Mouse (Mus musculus) Patski (cell line): ENCODE results near the gene Hsf2. TPM values are rescaled to one million over a fixed set of nuclear protein-coding genes. Genes with fewer than 3 reads are reported as not detected.

ENCODE experiments used
- ATAC-seq: fragments of 100-300 bp; one replicate; pipeline ENCODE4 v1.8.0; 2021
- CTCF ChIA-PET: fragments of 350-600 bp; sonication (Branson Sonifier 250); formaldehyde crosslinking; loops from one replicate; lab custom pipeline; 2022; ENCODE audit warnings: inconsistent platforms; lab: Charles Lee
- POLR2A ChIA-PET: fragments of 350-600 bp; sonication (Branson Sonifier 250); formaldehyde crosslinking; loops from one replicate; lab custom pipeline; 2022; ENCODE audit warnings: antibody characterized with exemption, inconsistent platforms; lab: Charles Lee
- DNase-seq: peaks from one replicate; pipeline ENCODE4 v3.0.0-alpha.2; 2011; ENCODE audit warnings: low read depth, low spot score
- H3K27me3 ChIP-seq: fragments of 371-371 bp; one replicate; pipeline ENCODE4 v1.5.1; 2021
- CTCF ChIP-seq: fragments of 100-300 bp; IDR thresholded peaks from one replicate; pipeline ENCODE4 v1.5.1; 2021
- in situ Hi-C: fragments of 300-500 bp; cut with MboI; formaldehyde crosslinking; loops from 3 replicates; pipeline ENCODE4 v1.11.1; 2018; ENCODE audit warnings: low pct_unique_long_range_greater_than_20kb, mixed read lengths
- polyA plus RNA-seq: library from polyadenylated mRNA; unstranded; gene quantifications from one replicate; pipeline ENCODE4 v1.2.3, GENCODE M21; 2021

Hsf2 gene
- polyA plus RNA-seq, 1 experiment from 2014 or later: 24.6 TPM

DNA sequence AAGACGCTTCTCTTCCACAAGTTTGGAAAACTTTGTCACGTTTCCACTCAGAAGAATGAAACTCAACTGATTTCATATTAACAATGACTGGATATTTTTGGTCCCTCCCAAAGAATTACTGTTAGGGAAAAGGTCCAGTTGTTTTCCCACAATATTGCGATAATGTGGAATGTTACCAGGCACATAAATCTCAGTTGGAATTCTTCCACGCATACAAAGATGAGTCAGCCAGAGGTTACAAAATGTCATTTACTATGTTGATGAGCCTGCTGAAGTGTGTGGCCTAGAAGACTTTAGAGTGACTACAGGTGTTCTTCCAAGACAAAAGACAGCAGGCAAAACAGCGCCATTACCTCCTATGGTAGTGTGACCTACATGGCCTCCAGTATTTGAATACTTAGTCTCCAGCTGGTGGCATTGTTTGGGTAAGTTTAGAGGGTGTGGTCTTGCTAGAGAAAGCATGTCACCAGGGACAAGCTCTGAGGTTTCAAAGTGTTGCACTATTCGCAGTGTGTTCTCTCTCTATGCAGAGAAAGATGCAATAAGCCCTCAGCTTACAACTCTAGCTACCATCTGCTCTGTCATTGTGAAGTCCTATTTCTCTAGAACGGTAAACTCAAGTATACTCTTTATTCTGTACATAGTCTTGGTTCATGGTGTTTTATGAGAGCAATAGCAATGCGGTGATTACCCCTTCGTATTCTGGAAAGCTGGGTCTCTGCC lies 8.9 kb upstream of the Hsf2 start:
- DNase-seq (no peak), ATAC-seq (peak; percentile 47)

DNA sequence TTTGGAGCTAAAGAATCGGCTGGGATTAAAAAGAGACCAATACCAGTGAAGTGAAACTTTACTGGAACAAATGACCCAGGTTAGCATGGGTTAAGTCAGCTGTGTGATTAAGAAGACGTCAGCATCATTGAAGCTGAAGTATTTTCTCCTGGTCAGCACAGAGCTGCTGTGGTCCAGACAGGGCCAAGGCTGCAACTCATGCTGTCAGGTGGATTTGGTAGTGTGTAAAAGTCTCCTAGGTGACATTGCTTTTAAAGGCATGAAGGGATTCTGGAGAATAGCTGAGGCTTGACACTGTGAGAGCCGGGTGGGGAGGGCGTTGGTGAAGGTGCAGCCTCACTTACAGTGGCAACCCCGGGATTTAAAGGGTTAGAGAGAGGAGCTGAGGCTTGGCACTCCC lies 4.5 kb upstream of the Hsf2 start:
- in situ Hi-C loops: no loop called here
- no peak for TF ChIP-seq CTCF
- POLR2A ChIA-PET: no interaction called here
- H3K27me3 ChIP-seq: no peaks in the 10 kb centered on the region
- DNase-seq (no peak), ATAC-seq (no peak)
- CTCF ChIA-PET: no interaction called here

More for the DNA sequence above, 8.9 kb upstream of the Hsf2 start:
- no peak for TF ChIP-seq CTCF
- ChIA-PET CTCF (interaction anchor here (1.3 to 1.6 kb wide), 3 partner anchors 17 to 94 kb away, joined by 3 read pairs; no protein-coding TSS in a partner anchor), POLR2A (interaction anchor here (0.9 kb wide), 1 partner anchor 9 kb away, joined by 3 read pairs; no protein-coding TSS in a partner anchor)
- H3K27me3 ChIP-seq: no peaks in the 10 kb centered on the region
- in situ Hi-C loops: no loop called here

DNA sequence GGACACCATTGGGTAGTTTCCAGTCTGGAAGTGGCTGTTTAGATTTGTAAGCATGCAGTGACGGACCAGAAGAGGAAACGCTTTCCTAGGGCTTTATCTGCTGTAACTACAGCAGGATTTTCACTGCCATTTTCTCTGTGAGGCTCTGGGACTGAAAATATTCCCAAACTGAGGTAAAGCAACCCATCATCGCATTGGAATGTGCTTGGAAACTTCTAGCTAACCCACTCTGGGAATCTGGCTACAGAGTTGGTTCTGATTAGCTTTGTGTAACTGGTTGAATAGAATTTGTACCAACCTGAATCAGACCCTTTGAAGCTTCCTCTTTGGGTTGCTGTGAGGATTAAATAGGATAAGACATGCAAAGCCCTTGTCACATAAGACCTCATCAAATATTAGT lies 1.4 kb upstream of the Hsf2 start:
- ATAC-seq: no peak
- POLR2A ChIA-PET: interaction anchor here (0.7 kb wide), 1 partner anchor 9 kb away, joined by 3 read pairs; no protein-coding TSS in a partner anchor
- no peak for TF ChIP-seq CTCF

DNA sequence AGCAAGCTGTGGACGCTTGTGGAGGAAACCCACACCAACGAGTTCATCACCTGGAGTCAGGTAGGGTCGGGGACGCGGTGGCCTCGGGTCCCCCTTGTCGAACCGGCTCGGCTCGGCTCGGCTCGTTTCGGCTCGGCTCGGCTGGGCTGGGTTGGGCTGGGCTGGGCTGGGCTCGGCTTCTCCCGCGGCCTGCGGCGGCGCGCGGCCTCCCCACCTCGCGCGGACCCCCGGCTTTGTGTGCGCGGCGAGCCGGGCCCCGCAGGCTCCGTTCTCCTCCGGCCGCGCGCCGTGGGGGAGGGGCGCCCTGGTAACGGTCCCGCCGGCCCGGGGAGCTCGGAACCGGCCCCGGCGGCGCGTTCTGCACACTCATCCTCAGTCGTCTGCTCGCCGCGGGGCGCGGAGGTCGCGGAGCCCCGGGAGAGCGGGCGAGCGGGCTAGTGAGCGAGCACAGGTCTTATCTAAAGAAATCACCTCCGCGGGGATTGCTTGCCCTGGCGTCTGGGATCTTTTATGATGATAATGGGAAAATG lies 422 bp downstream of the Hsf2 start:
- POLR2A ChIA-PET: interaction anchor here (0.7 to 1.7 kb wide), 2 partner anchors 24 to 45 kb away, joined by 3 to 9 read pairs; partner anchors contain the start of gene Serinc1
- DNase-seq (no peak), ATAC-seq (peak; percentile 68)
- in situ Hi-C loops: no loop called here
- CTCF ChIA-PET: interaction anchor here (4.1 kb wide), 1 partner anchor 16 kb away, joined by 13 read pairs; no protein-coding TSS in a partner anchor
- no peaks in the 10 kb centered on the region for H3K27me3 ChIP-seq
- TF ChIP-seq CTCF: no peak

More for the DNA sequence above, 1.4 kb upstream of the Hsf2 start:
- no peaks in the 10 kb centered on the region for H3K27me3 ChIP-seq
- CTCF ChIA-PET: interaction anchor here (1.2 to 1.5 kb wide), 3 partner anchors 10 to 41 kb away, joined by 3 to 4 read pairs (median 4); no protein-coding TSS in a partner anchor
- DNase-seq: no peak
- in situ Hi-C loops: no loop called here

DNA sequence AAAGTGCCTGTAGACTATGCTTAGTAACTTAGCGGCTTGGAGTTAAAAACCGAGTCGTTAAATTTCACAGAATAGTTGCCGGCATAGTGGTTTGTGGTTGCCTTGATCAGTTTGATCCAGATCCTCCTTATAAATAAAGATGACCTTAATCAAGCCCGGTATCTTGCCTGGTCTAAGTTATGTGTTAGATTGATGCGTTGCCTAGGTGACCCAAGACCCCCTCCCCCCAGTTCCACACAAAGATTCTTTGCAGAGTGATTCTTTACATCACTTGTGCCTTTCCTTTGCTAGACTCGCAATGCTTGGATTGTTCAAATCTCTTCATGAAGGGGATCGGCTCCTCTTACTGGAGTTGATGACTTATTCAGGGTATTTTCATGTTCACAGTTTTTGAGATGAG lies 1.0 kb downstream of the Hsf2 start:
- DNase-seq (no peak), ATAC-seq (no peak)
- TF ChIP-seq CTCF: no peak
- ChIA-PET CTCF (interaction anchor here (2.5 to 4.1 kb wide), 2 partner anchors 15 to 21 kb away, joined by 8 to 13 read pairs; no protein-coding TSS in a partner anchor), POLR2A (interaction anchor here (0.6 kb wide), 1 partner anchor 769 kb away, joined by 4 read pairs; no protein-coding TSS in a partner anchor)
- in situ Hi-C loops: no loop called here
- H3K27me3 ChIP-seq: no peaks in the 10 kb centered on the region

DNA sequence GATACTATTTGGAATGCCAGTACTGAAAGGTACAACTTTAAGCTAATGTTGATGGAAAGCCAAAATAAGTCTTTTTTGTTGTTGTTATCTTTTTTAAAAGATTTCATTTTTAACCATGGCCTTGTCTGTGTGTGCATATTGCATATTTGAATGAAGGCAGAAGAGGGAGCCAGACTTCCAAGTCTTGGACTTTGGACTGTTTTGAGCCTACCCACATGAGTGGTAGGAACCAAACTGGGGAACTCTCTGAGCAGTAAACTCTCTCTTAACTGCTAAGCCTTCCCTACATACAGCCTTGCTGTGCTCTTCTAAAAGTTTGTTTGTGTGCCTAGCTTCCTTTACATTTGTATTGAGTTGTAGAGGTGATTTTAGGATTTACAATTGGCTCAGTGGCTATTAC lies 2.4 kb downstream of the Hsf2 start:
- DNase-seq: no peak
- no peak for TF ChIP-seq CTCF
- ChIA-PET POLR2A (no interaction called here), CTCF (interaction anchor here (1.1 to 4.1 kb wide), 5 partner anchors 14 to 43 kb away, joined by 3 to 13 read pairs (median 7); no protein-coding TSS in a partner anchor)
- ATAC-seq: no peak
- in situ Hi-C loops: no loop called here
- H3K27me3 ChIP-seq: no peaks in the 10 kb centered on the region

DNA sequence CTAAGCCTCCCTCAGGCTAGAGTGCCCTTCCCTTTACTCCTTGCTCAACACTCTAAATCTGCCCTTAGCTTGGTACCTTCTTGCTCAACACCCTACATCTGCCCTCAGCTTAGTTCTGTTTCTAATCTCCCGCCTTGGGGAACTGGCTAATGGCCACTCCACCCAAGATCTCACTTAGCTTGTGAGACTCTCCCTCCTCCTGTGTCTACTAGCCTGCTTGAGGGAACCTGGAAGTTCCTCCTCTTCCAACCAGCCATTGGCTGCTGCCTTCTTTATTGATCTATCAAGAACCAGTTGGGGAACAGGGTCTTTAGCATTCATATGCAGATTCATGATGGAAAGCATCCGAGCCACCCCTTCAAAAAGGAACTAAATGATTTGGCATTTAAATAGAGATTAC lies 5.9 kb downstream of the Hsf2 start:
- POLR2A ChIA-PET: no interaction called here
- CTCF ChIA-PET: no interaction called here
- no peak for DNase-seq
- no peak for TF ChIP-seq CTCF
- no peak for ATAC-seq
- in situ Hi-C loops: loop anchor here (5.0 kb wide), 1 partner anchor 35 kb away; no protein-coding TSS in a partner anchor
- H3K27me3 ChIP-seq: no peaks in the 10 kb centered on the region

DNA sequence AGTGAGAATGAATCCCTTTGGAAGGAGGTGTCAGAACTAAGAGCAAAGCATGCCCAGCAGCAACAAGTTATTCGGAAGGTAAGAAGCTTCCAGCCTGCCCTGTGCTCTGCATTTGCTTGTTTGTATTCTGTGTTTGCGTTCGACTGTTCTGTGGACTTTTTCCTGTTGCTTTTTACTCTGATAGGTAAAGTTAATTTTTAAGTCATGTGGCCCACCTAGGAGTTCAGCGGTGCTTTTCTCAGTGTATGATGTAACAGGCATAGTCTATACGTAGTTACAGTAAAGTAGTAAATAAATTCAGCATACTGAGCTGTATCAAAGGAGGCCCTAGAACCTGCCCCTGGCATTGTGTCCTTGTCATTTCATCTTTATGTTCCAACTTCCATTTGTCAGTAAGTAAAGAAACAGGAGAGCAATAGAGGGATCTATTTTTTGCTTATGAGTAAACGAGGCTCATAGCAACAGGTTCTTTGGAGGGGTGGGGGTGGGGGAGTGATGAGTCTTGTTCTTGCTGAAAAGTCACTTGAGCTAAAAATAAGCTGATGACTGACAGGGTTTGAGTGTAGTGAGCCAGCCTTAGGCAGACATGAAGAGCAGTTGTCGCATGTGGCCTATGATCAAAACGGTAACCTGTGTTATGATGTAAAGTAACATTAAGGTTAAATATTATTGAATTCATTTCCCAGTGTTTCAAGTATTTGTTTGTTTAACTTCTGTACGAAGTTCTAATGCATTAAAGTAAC lies 13.4 kb downstream of the Hsf2 start:
- POLR2A ChIA-PET: interaction anchor here (0.8 kb wide), 1 partner anchor 15 kb away, joined by 4 read pairs; no protein-coding TSS in a partner anchor
- ATAC-seq (peak; percentile 12), DNase-seq (no peak)
- H3K27me3 ChIP-seq: no peaks in the 10 kb centered on the region
- TF ChIP-seq CTCF: no peak
- in situ Hi-C loops: loop anchor here (25.0 kb wide), 1 partner anchor 988 kb away; the partner anchor contains the start of gene Ccdc138
- CTCF ChIA-PET: interaction anchor here (0.7 to 1.0 kb wide), 2 partner anchors 10 to 32 kb away, joined by 3 read pairs; no protein-coding TSS in a partner anchor

DNA sequence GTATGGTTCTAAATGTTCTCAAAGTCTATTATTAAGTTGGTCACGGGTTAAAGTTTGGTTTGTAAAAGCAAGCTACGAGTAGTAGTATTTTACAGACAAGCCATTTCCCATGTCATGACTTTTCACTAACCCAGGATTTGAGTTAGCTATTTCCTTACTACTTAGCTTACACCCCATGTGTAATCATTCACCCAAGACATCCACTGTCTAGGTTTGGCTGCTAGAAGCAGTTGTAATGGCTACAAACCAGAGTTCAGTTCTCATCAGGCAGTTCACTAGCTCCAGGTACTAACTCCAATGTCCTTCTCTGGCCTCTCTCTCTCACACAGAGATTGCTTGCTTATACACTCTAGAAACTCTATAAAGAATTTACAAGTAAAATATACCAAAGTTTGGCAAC lies 28.4 kb downstream of the Hsf2 start:
- ChIA-PET POLR2A (interaction anchor here (0.5 to 1.0 kb wide), 2 partner anchors 13 to 15 kb away, joined by 3 to 4 read pairs; no protein-coding TSS in a partner anchor), CTCF (interaction anchor here (0.9 to 1.4 kb wide), 2 partner anchors 13 to 26 kb away, joined by 3 to 4 read pairs; no protein-coding TSS in a partner anchor)
- H3K27me3 ChIP-seq: no peaks in the 10 kb centered on the region
- DNase-seq (no peak), ATAC-seq (no peak)
- no peak for TF ChIP-seq CTCF
- in situ Hi-C loops: loop anchor here (25.0 kb wide), 1 partner anchor 973 kb away; the partner anchor contains the start of gene Ccdc138

DNA sequence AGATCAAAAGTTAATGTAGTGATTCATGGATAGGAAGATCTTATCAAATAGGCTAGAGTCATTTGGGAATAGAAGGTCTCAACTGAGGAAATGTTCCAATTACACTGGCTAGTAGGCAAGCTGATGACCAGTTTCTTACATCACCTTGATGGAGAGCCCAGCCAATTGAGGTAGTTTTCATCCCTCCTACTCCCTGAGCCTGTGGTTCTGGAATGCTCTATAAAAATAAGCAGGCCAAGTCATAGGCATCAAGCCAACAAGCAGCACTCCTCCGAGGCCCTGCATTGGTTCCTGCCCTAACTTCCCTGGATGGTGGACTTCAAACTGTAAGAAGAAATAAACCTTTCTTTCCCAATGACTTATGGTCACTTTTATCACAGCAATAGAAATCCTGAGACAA lies 29.1 kb downstream of the Hsf2 start:
- POLR2A ChIA-PET: no interaction called here
- no peaks in the 10 kb centered on the region for H3K27me3 ChIP-seq
- no peak for DNase-seq
- CTCF ChIA-PET: no interaction called here
- in situ Hi-C loops: loop anchor here (25.0 kb wide), 1 partner anchor 972 kb away; the partner anchor contains the start of gene Ccdc138
- no peak for TF ChIP-seq CTCF
- no peak for ATAC-seq
